12 mouse cellular contexts compared by ENCODE assay signal in genomic region chr4:106123038-106123654, GRCm38 (mm10).
DNase-seq lines count a peak whose midpoint lies in the region; ATAC-seq and TF ChIP-seq lines count a peak whose summit lies in the region.
"Had no signal": no experiment of that assay in that cellular context is flagged by ENCODE, and none has a peak within 500 bp of the region (broad histone marks: within the 10 kb centered on the region; RNA-seq: fewer than 3 reads in every experiment).

No protein-coding gene starts in this region.

- peak; percentile 26 for DNase-seq in kidney, adult 2 months
- no peak for DNase-seq in kidney, postnatal 14 days
- DNase-seq in lung, adult 2 months: peak; percentile 44
- peak; percentile 19 to 56 for DNase-seq in urinary bladder, postnatal 4 days (ENCODE audit: low spot score in 2 of 2)
- DNase-seq in midbrain, embryonic 11.5 days (ENCODE audit: low spot score, missing footprints): no peak
- DNase-seq in cerebellum, postnatal 14 days: no peak
- DNase-seq in spleen, postnatal 4 days (ENCODE audit: low spot score in 2 of 2): no peak

- no peak for TF ChIP-seq CTCF in kidney, adult 2 months (conservative IDR thresholded peaks at IDR 0.05; ENCODE audit: insufficient read depth, insufficient read length, low read depth, low read length)
- no peak for TF ChIP-seq CTCF in embryonic fibroblast, embryonic 13.5 days (IDR thresholded peaks at IDR 0.05; ENCODE audit: borderline replicate concordance, insufficient read depth, low read length)
- TF ChIP-seq CTCF in lung, adult 2 months (IDR thresholded peaks at IDR 0.05; ENCODE audit: insufficient read depth, low read length): no peak

- ATAC-seq in midbrain, embryonic 11.5 days (ENCODE audit: low FRiP score): no peak
- ATAC-seq: intestine, embryonic 15.5 days had no signal

- WGBS in kidney, adult 2 months: 68% methylated on average over 8 of the region's 8 CpGs
- 43% methylated on average over 8 of the region's 8 CpGs for WGBS in lung, adult 2 months
- 89% methylated on average over 8 of the region's 8 CpGs for WGBS in midbrain, embryonic 11.5 days

- H3K27me3 ChIP-seq in kidney, adult 2 months (replicated peaks; ENCODE audit: control insufficient read depth, insufficient read depth, low read length): no peaks in the 10 kb centered on the region
- H3K27me3 ChIP-seq in midbrain, embryonic 11.5 days (ENCODE audit: control insufficient read depth, insufficient read depth, low read length): no peaks in the 10 kb centered on the region
- H3K27me3 ChIP-seq: CH12.LX; embryonic facial prominence, embryonic 15.5 days; intestine, embryonic 15.5 days had no signal

- no peak overlapping the region for H3K27ac ChIP-seq in kidney, adult 2 months (ENCODE audit: insufficient read depth, low read depth, low read length)
- H3K27ac ChIP-seq in embryonic fibroblast, embryonic 13.5 days (ENCODE audit: insufficient read depth, low read length): peak overlapping the region; percentile 35
- no peak overlapping the region for H3K27ac ChIP-seq in midbrain, embryonic 11.5 days (ENCODE audit: low read depth, low read length)
- H3K27ac ChIP-seq: embryonic facial prominence, embryonic 15.5 days; intestine, embryonic 15.5 days; midbrain, embryonic 10.5 days had no signal

- no peak overlapping the region for H3K4me2 ChIP-seq in midbrain, embryonic 11.5 days
- H3K4me2 ChIP-seq: embryonic facial prominence, embryonic 15.5 days; intestine, embryonic 15.5 days had no signal

- H3K9me3 ChIP-seq in midbrain, embryonic 11.5 days (ENCODE audit: control insufficient read depth, low read length): no peaks in the 10 kb centered on the region
- H3K9me3 ChIP-seq: embryonic facial prominence, embryonic 15.5 days; intestine, embryonic 15.5 days; midbrain, embryonic 10.5 days had no signal

- H3K36me3 ChIP-seq in kidney, adult 2 months (ENCODE audit: control insufficient read depth, insufficient read depth, low read length): no peaks in the 10 kb centered on the region
- H3K36me3 ChIP-seq in midbrain, embryonic 11.5 days (ENCODE audit: control insufficient read depth, insufficient read depth, low read length): no peaks in the 10 kb centered on the region
- H3K36me3 ChIP-seq: embryonic facial prominence, embryonic 15.5 days; intestine, embryonic 15.5 days; midbrain, embryonic 10.5 days had no signal

- H3K9ac ChIP-seq in midbrain, embryonic 11.5 days (ENCODE audit: low read length): no peak overlapping the region
- H3K9ac ChIP-seq: embryonic facial prominence, embryonic 15.5 days; intestine, embryonic 15.5 days had no signal

- no peak overlapping the region for H3K4me3 ChIP-seq in kidney, adult 2 months (ENCODE audit: insufficient read depth, low read depth, low read length)
- no peak overlapping the region for H3K4me3 ChIP-seq in embryonic fibroblast, embryonic 13.5 days (ENCODE audit: insufficient read depth, low read length)
- no peak overlapping the region for H3K4me3 ChIP-seq in lung, adult 2 months (replicated peaks; ENCODE audit: extremely low read depth, low read depth, low read length)
- H3K4me3 ChIP-seq in midbrain, embryonic 11.5 days (ENCODE audit: low read depth, low read length): no peak overlapping the region
- H3K4me3 ChIP-seq: embryonic facial prominence, embryonic 15.5 days; intestine, embryonic 15.5 days; midbrain, embryonic 10.5 days had no signal

- peaks cover 5% of the 10 kb centered on the region; the same call in 1 of the 2 replicates for H3K4me1 ChIP-seq in kidney, adult 2 months (ENCODE audit: control insufficient read depth, insufficient read depth, low read length)
- H3K4me1 ChIP-seq in embryonic fibroblast, embryonic 13.5 days (ENCODE audit: control insufficient read depth, insufficient read depth, low read length): no peaks in the 10 kb centered on the region
- peaks cover 6% of the 10 kb centered on the region; the same call in 1 of the 2 replicates for H3K4me1 ChIP-seq in lung, adult 2 months (ENCODE audit: control insufficient read depth, insufficient read depth, low read length)
- no peaks in the 10 kb centered on the region for H3K4me1 ChIP-seq in midbrain, embryonic 11.5 days (ENCODE audit: control insufficient read depth, insufficient read depth, low read length)
- H3K4me1 ChIP-seq: intestine, embryonic 15.5 days had no signal

- no peak for TF ChIP-seq POLR2A in kidney, adult 2 months (IDR thresholded peaks at IDR 0.05; ENCODE audit: low read depth, low read length)
- TF ChIP-seq POLR2A in embryonic fibroblast, embryonic 13.5 days (IDR thresholded peaks at IDR 0.05; ENCODE audit: low read depth, low read length): no peak
- no peak for TF ChIP-seq POLR2A in lung, adult 2 months (IDR thresholded peaks at IDR 0.05; ENCODE audit: borderline replicate concordance, extremely low read depth, low read depth, low read length)

Comparison
In these comparisons a context has a peak if more than half of its experiments do, and no peak if none do; other contexts are left out.
1. DNase-seq: peak in kidney, adult 2 months (single experiment), lung, adult 2 months (single experiment) and urinary bladder, postnatal 4 days (2 of 2); none in kidney, postnatal 14 days (single experiment), midbrain, embryonic 11.5 days (single experiment), cerebellum, postnatal 14 days (0 of 2) and spleen, postnatal 4 days (0 of 2).